Mouse (Mus musculus): ENCODE measurements at regions not wholly inside any gene's neighbourhood (a gene's known extent, or its start where the extent isn't known, plus 50 kb on each side); places are given as distances from the start of the nearest gene placed in this dataset.

- no peak for DNase-seq (ENCODE audit: low spot score in 2 of 2)
Measured at GRCm38 (mm10) chr2:8628007-8628406, 1118.6 kb upstream of the Celf2 start.

GRCm38 (mm10) chr2:8628485-8629208 is 1119.3 kb upstream of the Celf2 start:
- DNase-seq (ENCODE audit: low spot score in 2 of 2) = no peak

- no peak for DNase-seq (ENCODE audit: low spot score in 2 of 2)
Measured at GRCm38 (mm10) chr2:8638082-8638481, 1128.7 kb upstream of the Celf2 start.

- no peak for DNase-seq (ENCODE audit: low spot score in 2 of 2)
Measured at GRCm38 (mm10) chr2:8639282-8639681, 1129.9 kb upstream of the Celf2 start.

- DNase-seq (ENCODE audit: low spot score in 2 of 2) = no peak
Measured at GRCm38 (mm10) chr2:8645463-8645862, 1136.1 kb upstream of the Celf2 start.

GRCm38 (mm10) chr2:8660544-8660943 is 1151.2 kb upstream of the Celf2 start:
- DNase-seq (ENCODE audit: low spot score in 2 of 2) = no peak

- peak; percentile 21 to 71 for DNase-seq (ENCODE audit: low spot score in 2 of 2)
Measured at GRCm38 (mm10) chr2:8673751-8674378, 1164.5 kb upstream of the Celf2 start.

GRCm38 (mm10) chr2:8675537-8675936 is 1166.2 kb upstream of the Celf2 start:
- DNase-seq (ENCODE audit: low spot score in 2 of 2) = no peak

- DNase-seq (ENCODE audit: low spot score in 2 of 2) = peak in 1 of 2 experiments; percentile 18
Measured at GRCm38 (mm10) chr2:8676546-8676945, 1167.2 kb upstream of the Celf2 start.

GRCm38 (mm10) chr2:8690846-8691643 is 1181.7 kb upstream of the Celf2 start:
- no peak for DNase-seq (ENCODE audit: low spot score in 2 of 2)

GRCm38 (mm10) chr2:8729306-8729705 is 1151.7 kb upstream of the 4930412O13Rik start:
- DNase-seq (ENCODE audit: low spot score in 2 of 2) = no peak

- DNase-seq (ENCODE audit: low spot score in 2 of 2) = peak in 1 of 2 experiments; percentile 51
Measured at GRCm38 (mm10) chr2:8754142-8754541, 1126.9 kb upstream of the 4930412O13Rik start.

GRCm38 (mm10) chr2:8756546-8756945 is 1124.5 kb upstream of the 4930412O13Rik start:
- no peak for DNase-seq (ENCODE audit: low spot score in 2 of 2)

GRCm38 (mm10) chr2:8770636-8771035 is 1110.4 kb upstream of the 4930412O13Rik start:
- no peak for DNase-seq (ENCODE audit: low spot score in 2 of 2)

- no peak for DNase-seq (ENCODE audit: low spot score in 2 of 2)
Measured at GRCm38 (mm10) chr2:8781152-8781935, 1099.7 kb upstream of the 4930412O13Rik start.

GRCm38 (mm10) chr2:8782225-8782624 is 1098.8 kb upstream of the 4930412O13Rik start:
- no peak for DNase-seq (ENCODE audit: low spot score in 2 of 2)

- DNase-seq (ENCODE audit: low spot score in 2 of 2) = no peak
Measured at GRCm38 (mm10) chr2:8802061-8802460, 1079.0 kb upstream of the 4930412O13Rik start.

GRCm38 (mm10) chr2:8809609-8810008 is 1071.4 kb upstream of the 4930412O13Rik start:
- no peak for DNase-seq (ENCODE audit: low spot score in 2 of 2)

GRCm38 (mm10) chr2:8818127-8818526 is 1062.9 kb upstream of the 4930412O13Rik start:
- no peak for DNase-seq (ENCODE audit: low spot score in 2 of 2)

- no peak for DNase-seq (ENCODE audit: low spot score in 2 of 2)
Measured at GRCm38 (mm10) chr2:8825406-8825805, 1055.6 kb upstream of the 4930412O13Rik start.

Data from thymus, postnatal 10 days (tissue).